Mouse (Mus musculus) testis, adult 2 months (tissue): ENCODE measurements around the gene Gm20458.

Experiments used
- CTCF ChIP-seq: fragments of 200-500 bp; IDR thresholded peaks from 2 replicates; pipeline ENCODE4 v1.5.1; 2012; ENCODE audit warnings: low read depth, mild to moderate bottlenecking, inconsistent platforms, low read length, moderate library complexity; ENCODE audit not compliant: control insufficient read depth, insufficient read depth, insufficient replicate concordance
- POLR2A ChIP-seq: fragments of 200-500 bp; IDR thresholded peaks from 2 replicates; pipeline ENCODE4 v1.6.1; 2012; ENCODE audit warnings: low read depth, mild to moderate bottlenecking, inconsistent platforms, low read length, moderate library complexity; ENCODE audit not compliant: control insufficient read depth

- TF ChIP-seq POLR2A (no peak), CTCF (no peak)
Observed at GRCm38 (mm10) chr2:164534315-164534714, 73.5 kb downstream of the Gm20458 start.
